Mouse (Mus musculus): ENCODE measurements at regions not wholly inside any gene's neighbourhood (a gene's known extent, or its start where the extent isn't known, plus 50 kb on each side); places are given as distances from the start of the nearest gene placed in this dataset.

GRCm38 (mm10) chr10:99416896-99417479 is 154.0 kb downstream of the Dusp6 start:
- no peak for DNase-seq
- no peaks in the 10 kb centered on the region for H3K27me3 ChIP-seq (ENCODE audit: control insufficient read depth, insufficient read depth, low read length)
- no peak overlapping the region for H3K27ac ChIP-seq
- WGBS, result 33% methylated on average over 3 of the region's 3 CpGs
- no peak overlapping the region for H3K9ac ChIP-seq (ENCODE audit: low read depth, low read length)
- intact Hi-C loops (cut with DNase I), result no loop called here
- H3K36me3 ChIP-seq (ENCODE audit: control insufficient read depth, insufficient read depth, low read length), result no peaks in the 10 kb centered on the region
- no peaks in the 10 kb centered on the region for H3K79me2 ChIP-seq (replicated peaks; ENCODE audit: control insufficient read depth, insufficient read depth, low read length)
- no peak overlapping the region for H3K4me3 ChIP-seq
- no peak for TF ChIP-seq CTCF (IDR thresholded peaks at IDR 0.05)
- no peak for TF ChIP-seq EP300 (IDR thresholded peaks at IDR 0.05; ENCODE audit: insufficient read depth, low read depth, low read length)
- TF ChIP-seq POLR2A (IDR thresholded peaks at IDR 0.05; ENCODE audit: insufficient read depth, low read depth, low read length), result no peak
- H3K4me1 ChIP-seq (ENCODE audit: control insufficient read depth, insufficient read depth, low read length), result no peaks in the 10 kb centered on the region; the same call in 1 of the 2 replicates

GRCm38 (mm10) chr10:99417591-99417990 is 154.6 kb downstream of the Dusp6 start:
- WGBS, result 70% methylated on average over 7 of the region's 7 CpGs
- no peak overlapping the region for H3K4me3 ChIP-seq
- intact Hi-C loops (cut with DNase I), result no loop called here
- no peaks in the 10 kb centered on the region for H3K79me2 ChIP-seq (replicated peaks; ENCODE audit: control insufficient read depth, insufficient read depth, low read length)
- H3K9ac ChIP-seq (ENCODE audit: low read depth, low read length), result no peak overlapping the region
- no peaks in the 10 kb centered on the region for H3K27me3 ChIP-seq (ENCODE audit: control insufficient read depth, insufficient read depth, low read length)
- no peaks in the 10 kb centered on the region; the same call in 1 of the 2 replicates for H3K4me1 ChIP-seq (ENCODE audit: control insufficient read depth, insufficient read depth, low read length)
- DNase-seq, result no peak
- TF ChIP-seq EP300 (IDR thresholded peaks at IDR 0.05; ENCODE audit: insufficient read depth, low read depth, low read length) (no peak), CTCF (IDR thresholded peaks at IDR 0.05) (no peak), POLR2A (IDR thresholded peaks at IDR 0.05; ENCODE audit: insufficient read depth, low read depth, low read length) (no peak)
- no peaks in the 10 kb centered on the region for H3K36me3 ChIP-seq (ENCODE audit: control insufficient read depth, insufficient read depth, low read length)
- H3K27ac ChIP-seq, result no peak overlapping the region

- Histone ChIP-seq H3K4me3 (no peak overlapping the region), H3K9ac (ENCODE audit: low read depth, low read length) (no peak overlapping the region), H3K27me3 (ENCODE audit: control insufficient read depth, insufficient read depth, low read length) (no peaks in the 10 kb centered on the region), H3K4me1 (ENCODE audit: control insufficient read depth, insufficient read depth, low read length) (no peaks in the 10 kb centered on the region; the same call in 1 of the 2 replicates), H3K27ac (no peak overlapping the region), H3K36me3 (ENCODE audit: control insufficient read depth, insufficient read depth, low read length) (no peaks in the 10 kb centered on the region), H3K79me2 (replicated peaks; ENCODE audit: control insufficient read depth, insufficient read depth, low read length) (no peaks in the 10 kb centered on the region)
- intact Hi-C loops (cut with DNase I), result no loop called here
- no peak for DNase-seq
- no peak for TF ChIP-seq EP300 (IDR thresholded peaks at IDR 0.05; ENCODE audit: insufficient read depth, low read depth, low read length)
- no peak for TF ChIP-seq CTCF (IDR thresholded peaks at IDR 0.05)
- TF ChIP-seq POLR2A (IDR thresholded peaks at IDR 0.05; ENCODE audit: insufficient read depth, low read depth, low read length), result no peak
Observed at GRCm38 (mm10) chr10:99418497-99418896, 155.5 kb downstream of the Dusp6 start.

- H3K79me2 ChIP-seq (replicated peaks; ENCODE audit: control insufficient read depth, insufficient read depth, low read length), result no peaks in the 10 kb centered on the region
- WGBS, result 85% methylated on average over 7 of the region's 7 CpGs
- no peaks in the 10 kb centered on the region; the same call in 1 of the 2 replicates for H3K4me1 ChIP-seq (ENCODE audit: control insufficient read depth, insufficient read depth, low read length)
- H3K27ac ChIP-seq, result no peak overlapping the region
- no peak for TF ChIP-seq CTCF (IDR thresholded peaks at IDR 0.05)
- no peak for TF ChIP-seq POLR2A (IDR thresholded peaks at IDR 0.05; ENCODE audit: insufficient read depth, low read depth, low read length)
- TF ChIP-seq EP300 (IDR thresholded peaks at IDR 0.05; ENCODE audit: insufficient read depth, low read depth, low read length), result no peak
- H3K4me3 ChIP-seq, result no peak overlapping the region
- H3K36me3 ChIP-seq (ENCODE audit: control insufficient read depth, insufficient read depth, low read length), result no peaks in the 10 kb centered on the region
- no peak overlapping the region for H3K9ac ChIP-seq (ENCODE audit: low read depth, low read length)
- H3K27me3 ChIP-seq (ENCODE audit: control insufficient read depth, insufficient read depth, low read length), result no peaks in the 10 kb centered on the region
- intact Hi-C loops (cut with DNase I), result no loop called here
- no peak for DNase-seq
Observed at GRCm38 (mm10) chr10:99419532-99419931, 156.5 kb downstream of the Dusp6 start.

DNA sequence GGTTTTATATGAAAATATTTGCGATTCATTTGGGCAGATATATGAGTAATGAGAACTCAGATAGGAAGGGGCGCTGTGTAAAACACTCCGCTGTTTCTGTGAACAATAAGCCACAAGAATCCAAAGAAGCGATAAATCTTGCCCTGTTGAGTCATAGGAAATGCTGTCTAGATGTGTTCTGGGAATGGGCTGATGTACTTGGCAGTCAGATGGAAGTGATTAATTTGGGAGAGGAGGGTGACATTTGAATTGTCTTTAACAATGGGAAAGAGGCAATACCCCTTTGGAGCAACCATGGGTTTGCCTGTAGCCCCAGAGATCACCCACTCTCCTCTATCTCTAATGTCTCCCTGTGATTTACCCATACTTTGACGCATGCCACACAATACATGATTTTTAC is 160.4 kb downstream of the Dusp6 start:
- H3K27ac ChIP-seq, result no peak overlapping the region
- TF ChIP-seq POLR2A (IDR thresholded peaks at IDR 0.05; ENCODE audit: insufficient read depth, low read depth, low read length), result no peak
- no peak for TF ChIP-seq EP300 (IDR thresholded peaks at IDR 0.05; ENCODE audit: insufficient read depth, low read depth, low read length)
- no peak for TF ChIP-seq CTCF (IDR thresholded peaks at IDR 0.05)
- H3K9ac ChIP-seq (ENCODE audit: low read depth, low read length), result no peak overlapping the region
- H3K79me2 ChIP-seq (replicated peaks; ENCODE audit: control insufficient read depth, insufficient read depth, low read length), result no peaks in the 10 kb centered on the region
- no peaks in the 10 kb centered on the region for H3K36me3 ChIP-seq (ENCODE audit: control insufficient read depth, insufficient read depth, low read length)
- no peaks in the 10 kb centered on the region for H3K4me1 ChIP-seq (ENCODE audit: control insufficient read depth, insufficient read depth, low read length)
- 63% methylated on average over 5 of the region's 5 CpGs for WGBS
- H3K4me3 ChIP-seq, result no peak overlapping the region
- no peaks in the 10 kb centered on the region for H3K27me3 ChIP-seq (ENCODE audit: control insufficient read depth, insufficient read depth, low read length)
- no peak for DNase-seq
- intact Hi-C loops (cut with DNase I), result no loop called here

GRCm38 (mm10) chr10:99425265-99425664 is 162.2 kb downstream of the Dusp6 start:
- Histone ChIP-seq H3K9ac (ENCODE audit: low read depth, low read length) (no peak overlapping the region), H3K4me3 (no peak overlapping the region), H3K4me1 (ENCODE audit: control insufficient read depth, insufficient read depth, low read length) (no peaks in the 10 kb centered on the region), H3K79me2 (replicated peaks; ENCODE audit: control insufficient read depth, insufficient read depth, low read length) (no peaks in the 10 kb centered on the region), H3K36me3 (ENCODE audit: control insufficient read depth, insufficient read depth, low read length) (no peaks in the 10 kb centered on the region), H3K27me3 (ENCODE audit: control insufficient read depth, insufficient read depth, low read length) (no peaks in the 10 kb centered on the region), H3K27ac (no peak overlapping the region)
- intact Hi-C loops (cut with DNase I), result no loop called here
- no peak for TF ChIP-seq POLR2A (IDR thresholded peaks at IDR 0.05; ENCODE audit: insufficient read depth, low read depth, low read length)
- no peak for TF ChIP-seq EP300 (IDR thresholded peaks at IDR 0.05; ENCODE audit: insufficient read depth, low read depth, low read length)
- no peak for TF ChIP-seq CTCF (IDR thresholded peaks at IDR 0.05)
- WGBS, result 86% methylated on average over 4 of the region's 4 CpGs
- DNase-seq, result no peak
